Mouse (Mus musculus) cerebellum, postnatal 4 days (tissue): ENCODE data around the gene Myh8.

ENCODE experiments used
- DNase-seq, 2 experiments: peaks; one replicate each; pipeline ENCODE4 v3.0.0; 2022; ENCODE audit warnings: low spot score in 2 of 2, mixed read lengths in 1 of 2

Myh8 gene

DNA sequence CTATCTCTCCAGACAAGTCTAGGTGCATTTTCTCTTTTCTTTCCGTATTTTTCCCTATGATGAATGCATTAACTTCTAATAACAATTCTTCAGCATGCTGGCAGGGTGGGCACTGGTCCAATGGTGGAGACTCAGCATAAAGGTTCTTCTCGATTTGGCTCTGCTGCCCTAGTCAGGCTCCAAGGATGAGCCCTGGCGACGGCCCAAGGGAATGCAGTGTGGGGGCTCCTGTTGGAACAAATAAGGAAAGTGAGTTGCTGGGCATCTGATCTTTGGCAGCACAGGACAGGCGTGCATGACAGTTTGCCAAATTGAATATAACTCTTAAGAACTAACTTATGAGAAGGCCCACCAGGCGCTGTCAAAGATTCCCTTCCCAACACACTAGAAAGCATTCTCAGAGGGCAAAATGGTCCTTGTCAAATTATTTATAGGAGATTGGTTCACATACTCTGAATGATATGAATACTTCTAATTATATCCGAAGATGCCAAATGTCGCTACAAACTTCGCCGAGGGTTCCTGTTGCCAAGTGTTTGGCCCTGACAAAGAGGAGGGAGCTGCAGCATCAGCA, at the start of gene Myh8:
Myh8 (plus strand) TSS at position 524 of the 574 bp plus-strand sequence.
- DNase-seq: peak in 1 of 2 experiments; percentile 78

GRCm38 (mm10) chr11:67228731-67229130, 48.2 kb upstream of the Myh8 start:
- DNase-seq: no peak

- no peak for DNase-seq
These were observed 47.8 kb upstream of the Myh8 start for GRCm38 (mm10) chr11:67229166-67229565.

GRCm38 (mm10) chr11:67229946-67230345, 47.0 kb upstream of the Myh8 start:
- no peak for DNase-seq

DNA sequence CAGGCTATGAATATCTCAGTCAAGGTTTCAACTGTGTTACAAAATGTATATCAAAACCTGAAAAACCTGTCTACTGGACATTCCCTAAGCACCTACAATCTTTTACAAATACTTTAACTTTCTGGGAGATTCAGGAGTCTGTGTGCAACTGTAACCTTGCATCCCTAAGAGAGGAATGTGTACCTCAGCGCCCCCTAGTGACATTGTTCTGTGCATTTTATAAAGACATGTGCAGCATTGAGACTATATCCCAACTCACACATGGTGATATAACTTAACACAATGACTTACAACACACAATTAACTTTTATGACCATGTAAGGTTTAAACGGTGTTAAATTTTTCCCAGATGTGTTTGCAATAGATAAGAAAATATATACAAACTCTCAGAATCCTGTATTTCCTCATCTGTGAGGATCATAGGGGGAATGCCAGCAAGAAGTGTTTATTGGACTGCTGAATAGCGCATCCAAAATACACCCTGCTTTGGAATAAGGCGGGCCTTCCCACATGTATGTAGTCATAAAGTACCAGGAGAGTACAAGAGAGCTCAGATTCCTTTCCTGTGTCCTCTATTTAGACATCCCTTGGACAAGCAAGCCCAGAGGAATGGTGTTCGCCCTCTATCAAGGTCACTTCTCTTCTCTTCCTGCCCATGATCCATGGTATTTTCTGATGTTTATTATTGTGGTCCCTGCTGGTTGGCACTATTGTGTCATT, 41.1 kb upstream of the Myh8 start:
- DNase-seq: peak in 1 of 2 experiments; percentile 41

DNA sequence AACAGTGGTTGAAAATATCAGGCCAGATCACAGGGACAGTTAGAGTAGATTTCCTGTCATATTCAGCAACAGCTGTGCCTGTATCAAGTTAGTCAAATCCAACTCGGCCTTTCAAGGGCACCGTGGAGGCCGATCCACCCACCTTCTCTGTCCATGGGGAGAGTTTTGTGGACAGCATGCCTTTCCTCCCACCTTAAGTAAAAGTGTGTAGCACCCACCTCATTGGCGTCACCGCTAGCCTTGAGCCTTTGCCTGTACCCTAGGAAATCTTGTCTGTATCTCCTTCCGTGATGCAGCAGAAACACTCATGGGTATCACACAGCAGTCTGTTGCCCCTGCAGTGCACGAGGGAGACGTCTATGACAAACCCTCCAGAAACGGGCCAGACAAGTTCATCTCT, 40.1 kb upstream of the Myh8 start:
- DNase-seq: no peak

- DNase-seq: no peak
These were observed 39.3 kb upstream of the Myh8 start, which contains the start of gene Myh4 for GRCm38 (mm10) chr11:67237481-67238079. Gene Myh4, plus strand, starts transcription at chr11:67238029.

DNA sequence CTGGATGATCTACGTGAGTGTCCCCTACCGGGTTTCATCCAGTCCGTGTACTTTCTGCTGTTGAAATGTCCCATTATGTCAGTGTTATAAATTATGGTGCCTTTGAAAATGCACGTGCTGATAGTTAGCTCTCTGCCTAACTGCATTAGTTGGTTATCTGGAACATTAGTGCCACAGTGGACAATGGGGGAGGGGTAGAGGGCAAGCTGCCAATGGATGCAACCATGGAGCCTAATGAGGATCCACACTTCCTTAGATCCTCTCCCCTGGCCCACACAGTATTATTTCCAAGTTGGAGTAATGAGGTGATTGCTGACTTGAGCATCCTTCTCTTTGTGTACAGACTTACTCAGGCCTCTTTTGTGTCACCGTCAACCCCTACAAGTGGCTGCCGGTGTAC, 35.9 kb upstream of the Myh8 start:
- no peak for DNase-seq

DNA sequence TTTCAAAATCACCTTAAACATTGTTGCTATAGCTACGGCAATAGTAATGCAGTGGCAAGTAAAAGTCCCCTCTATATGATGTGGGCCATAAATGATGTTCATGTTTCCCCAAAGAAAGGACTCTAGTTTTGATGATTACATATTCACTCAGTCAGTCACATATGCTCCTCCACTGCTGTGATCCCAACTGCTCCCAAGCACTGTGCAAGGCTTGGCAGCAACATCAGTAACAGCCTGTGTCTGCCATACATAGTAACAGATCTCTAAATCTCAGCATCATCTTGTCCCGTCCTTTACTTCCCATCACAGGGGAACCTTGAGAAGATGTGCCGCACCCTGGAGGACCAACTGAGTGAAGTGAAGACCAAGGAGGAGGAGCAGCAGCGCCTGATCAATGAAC, 23.2 kb upstream of the Myh8 start:
- DNase-seq: no peak

GRCm38 (mm10) chr11:67257048-67257447, 19.9 kb upstream of the Myh8 start:
- no peak for DNase-seq

DNA sequence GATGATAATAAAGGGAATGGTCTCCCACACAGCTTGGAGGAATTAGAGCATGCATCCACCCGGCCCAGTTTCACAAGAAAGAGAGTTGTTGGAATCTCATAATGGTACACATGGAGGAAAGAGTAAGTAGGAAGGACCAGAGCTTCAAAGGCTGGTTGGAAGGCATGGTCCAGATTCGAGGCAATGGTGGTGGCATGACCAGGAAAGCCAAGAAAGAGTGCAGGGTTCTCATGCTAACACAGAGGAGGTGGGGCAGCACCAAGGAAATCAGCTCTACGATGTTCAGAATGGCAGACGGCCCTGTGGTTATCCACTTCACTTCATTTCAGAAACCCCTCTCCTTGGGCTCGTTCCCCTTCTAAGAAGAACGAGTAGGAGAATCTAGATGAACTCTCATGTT, 16.0 kb upstream of the Myh8 start:
- no peak for DNase-seq

DNA sequence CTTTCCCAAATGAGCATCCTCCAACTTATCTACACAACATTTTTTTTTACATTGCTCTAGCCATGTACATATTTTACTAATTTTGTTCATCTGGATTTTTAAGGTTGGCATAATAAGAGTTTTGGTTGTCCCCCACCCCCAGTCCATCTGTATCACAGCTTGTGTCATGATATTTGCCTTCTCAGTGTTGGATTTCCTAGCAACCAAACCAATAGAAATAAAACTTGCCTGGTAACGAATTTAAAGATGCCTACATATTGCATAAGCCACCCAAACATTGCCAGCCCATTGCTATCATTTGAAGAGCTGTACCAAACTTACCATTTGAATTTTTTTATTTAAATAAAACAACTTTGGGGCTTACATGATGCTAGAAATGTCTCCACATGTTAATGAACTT, 16.5 kb downstream of the Myh8 start:
- no peak for DNase-seq

GRCm38 (mm10) chr11:67313733-67314452, 37.0 kb downstream of the Myh8 start:
- no peak for DNase-seq

- DNase-seq: no peak
These were observed 44.4 kb downstream of the Myh8 start, which contains the start of gene Myh13 for GRCm38 (mm10) chr11:67321358-67321757. Gene Myh13, plus strand, starts transcription at chr11:67321658.

GRCm38 (mm10) chr11:67326536-67326935, 49.6 kb downstream of the Myh8 start:
- no peak for DNase-seq

- DNase-seq: no peak
These were observed 67.6 kb downstream of the Myh8 start for GRCm38 (mm10) chr11:67344556-67344955.

- DNase-seq: peak in 1 of 2 experiments; percentile 31
These were observed 68.4 kb downstream of the Myh8 start for GRCm38 (mm10) chr11:67345186-67345855.

DNA sequence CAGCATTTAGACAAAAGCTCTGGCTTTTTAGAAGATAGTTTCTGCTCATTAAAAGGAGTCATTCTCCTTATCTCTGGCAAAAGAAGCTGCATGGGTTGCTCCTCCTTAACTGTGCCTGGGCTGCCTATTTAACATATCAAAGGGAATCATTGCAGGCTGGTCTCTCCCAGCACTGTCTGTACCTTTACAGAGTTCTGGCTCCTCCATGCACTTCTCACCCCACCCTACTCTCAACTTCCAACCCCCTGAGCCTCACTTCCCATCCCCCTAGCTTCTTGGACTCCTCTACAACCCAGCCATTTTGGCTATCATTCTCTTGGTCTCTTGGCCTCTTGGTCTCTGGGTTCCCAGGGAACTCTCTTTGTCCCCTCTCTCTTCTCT, 68.9 kb downstream of the Myh8 start:
- no peak for DNase-seq

DNA sequence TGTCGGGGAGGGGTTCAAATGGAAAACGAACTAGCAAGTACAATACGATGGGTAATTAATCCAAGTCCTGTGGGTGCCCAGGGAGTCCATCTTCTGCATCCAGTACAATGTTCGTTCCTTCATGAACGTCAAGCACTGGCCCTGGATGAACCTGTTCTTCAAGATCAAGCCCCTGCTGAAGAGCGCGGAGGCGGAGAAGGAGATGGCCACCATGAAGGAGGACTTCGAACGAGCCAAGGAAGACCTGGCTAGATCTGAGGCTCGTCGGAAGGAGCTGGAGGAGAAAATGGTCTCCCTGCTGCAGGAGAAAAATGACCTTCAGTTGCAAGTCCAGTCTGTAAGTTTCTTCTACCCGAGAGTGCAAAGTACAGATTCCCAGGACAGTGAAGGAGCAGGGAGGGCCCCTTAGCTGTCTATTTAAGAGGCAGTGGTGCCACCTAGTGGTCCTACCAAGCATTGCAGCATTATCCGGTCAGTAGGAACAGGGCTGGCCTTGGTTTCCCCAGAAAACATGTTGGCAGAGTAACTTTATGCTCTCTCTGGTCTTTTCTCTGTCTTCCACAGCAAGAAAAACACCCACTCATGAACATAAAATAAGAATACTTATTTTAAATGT, 73.3 kb downstream of the Myh8 start:
- DNase-seq: peak; percentile 66 to 82

GRCm38 (mm10) chr11:67353011-67353410, 76.1 kb downstream of the Myh8 start:
- DNase-seq: no peak

- peak in 1 of 2 experiments; percentile 59 for DNase-seq
These were observed 81.1 kb downstream of the Myh8 start for GRCm38 (mm10) chr11:67358031-67358430.
